Mouse (Mus musculus): Measurements from ENCODE around the gene 1600015I10Rik. TPM values are rescaled to one million over a fixed set of nuclear protein-coding genes. Genes with fewer than 3 reads are reported as not detected.

The 1600015I10Rik gene
- polyA plus RNA-seq, 1 experiment from 2014 or later, result not detected

DNA sequence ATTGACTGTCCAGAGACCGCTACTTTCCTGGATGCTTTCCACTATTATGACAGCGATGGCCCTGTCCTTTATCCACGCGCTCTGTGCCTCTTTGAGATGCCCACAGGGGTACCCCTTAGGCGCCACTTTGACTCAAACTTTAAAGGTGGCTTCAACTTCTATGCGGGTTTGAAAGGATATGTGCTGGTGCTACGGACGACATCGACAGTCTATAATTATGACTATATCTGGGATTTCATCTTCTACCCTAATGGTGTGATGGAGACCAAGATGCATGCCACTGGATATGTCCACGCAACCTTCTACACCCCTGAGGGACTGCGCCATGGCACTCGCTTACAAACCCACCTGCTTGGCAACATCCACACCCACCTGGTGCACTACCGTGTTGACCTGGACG lies 23.3 kb upstream of the 1600015I10Rik start:
- Histone ChIP-seq H3K36me3 (ENCODE audit: control insufficient read depth, insufficient read depth, low read length) (no peaks in the 10 kb centered on the region), H3K27me3 (ENCODE audit: control insufficient read depth, insufficient read depth, low read depth, low read length) (no peaks in the 10 kb centered on the region), H3K9me3 (replicated peaks; ENCODE audit: control insufficient read depth, low read length, poor library complexity, severe bottlenecking) (no peaks in the 10 kb centered on the region), H3K9ac (ENCODE audit: low read depth, low read length) (no peak overlapping the region), H3K27ac (ENCODE audit: low read length) (no peak overlapping the region), H3K4me1 (ENCODE audit: control insufficient read depth, insufficient read depth, low read length) (no peaks in the 10 kb centered on the region), H3K4me2 (ENCODE audit: low read length) (no peak overlapping the region), H3K4me3 (ENCODE audit: low read depth, low read length) (no peak overlapping the region)
- no peak for ATAC-seq
- WGBS, result 95% methylated on average over 14 of the region's 14 CpGs

DNA sequence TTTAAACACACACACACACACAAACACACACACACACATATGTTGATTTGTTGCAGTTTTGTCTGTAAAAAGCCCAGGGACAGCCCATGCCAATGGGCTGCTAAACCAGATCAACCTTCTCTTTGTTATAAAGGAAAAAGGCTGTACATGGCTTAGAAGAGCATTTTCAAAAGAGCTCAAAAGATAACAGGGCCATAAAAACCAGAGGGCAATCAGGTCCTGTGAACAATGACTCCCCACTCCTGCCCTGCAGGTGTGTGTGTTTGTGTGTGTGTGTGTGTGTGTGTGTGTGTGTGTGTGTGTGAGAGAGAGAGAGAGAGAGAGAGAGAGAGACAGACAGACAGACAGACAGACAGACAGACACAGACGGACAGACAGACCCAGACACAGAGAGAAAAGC lies 20.5 kb upstream of the 1600015I10Rik start:
- Histone ChIP-seq H3K9ac (ENCODE audit: low read depth, low read length) (no peak overlapping the region), H3K9me3 (replicated peaks; ENCODE audit: control insufficient read depth, low read length, poor library complexity, severe bottlenecking) (no peaks in the 10 kb centered on the region), H3K27me3 (ENCODE audit: control insufficient read depth, insufficient read depth, low read depth, low read length) (no peaks in the 10 kb centered on the region), H3K27ac (ENCODE audit: low read length) (no peak overlapping the region), H3K36me3 (ENCODE audit: control insufficient read depth, insufficient read depth, low read length) (no peaks in the 10 kb centered on the region), H3K4me2 (ENCODE audit: low read length) (no peak overlapping the region), H3K4me3 (ENCODE audit: low read depth, low read length) (no peak overlapping the region), H3K4me1 (ENCODE audit: control insufficient read depth, insufficient read depth, low read length) (no peaks in the 10 kb centered on the region)
- 86% methylated on average over 1 of the region's 1 CpGs for WGBS
- ATAC-seq, result no peak

DNA sequence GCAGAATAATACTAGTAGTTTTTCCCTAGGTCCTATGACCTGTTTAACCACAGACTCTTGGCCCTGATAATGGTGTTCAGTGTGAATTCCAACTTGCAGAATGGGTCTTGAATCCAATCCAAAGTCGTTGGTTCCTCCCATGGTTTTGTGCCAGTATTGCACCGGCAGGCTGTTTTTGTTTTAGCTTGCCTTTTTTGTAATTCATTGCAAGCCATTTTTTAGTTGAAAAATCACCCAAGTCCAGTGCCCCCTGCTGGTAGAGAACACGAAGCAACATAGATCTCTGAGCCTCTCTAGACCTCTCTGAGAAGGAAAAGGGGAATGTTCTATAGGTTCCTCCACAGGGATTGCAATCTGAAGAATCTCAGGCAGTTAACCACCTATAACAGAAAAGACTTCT lies 17.7 kb upstream of the 1600015I10Rik start:
- WGBS, result 38% methylated on average over 3 of the region's 3 CpGs
- no peaks in the 10 kb centered on the region for H3K36me3 ChIP-seq (ENCODE audit: control insufficient read depth, insufficient read depth, low read length)
- H3K27ac ChIP-seq (ENCODE audit: low read length), result no peak overlapping the region
- no peaks in the 10 kb centered on the region for H3K27me3 ChIP-seq (ENCODE audit: control insufficient read depth, insufficient read depth, low read depth, low read length)
- no peak overlapping the region for H3K4me3 ChIP-seq (ENCODE audit: low read depth, low read length)
- no peaks in the 10 kb centered on the region for H3K4me1 ChIP-seq (ENCODE audit: control insufficient read depth, insufficient read depth, low read length)
- no peak overlapping the region for H3K9ac ChIP-seq (ENCODE audit: low read depth, low read length)
- H3K9me3 ChIP-seq (replicated peaks; ENCODE audit: control insufficient read depth, low read length, poor library complexity, severe bottlenecking), result no peaks in the 10 kb centered on the region
- ATAC-seq, result no peak
- H3K4me2 ChIP-seq (ENCODE audit: low read length), result no peak overlapping the region

DNA sequence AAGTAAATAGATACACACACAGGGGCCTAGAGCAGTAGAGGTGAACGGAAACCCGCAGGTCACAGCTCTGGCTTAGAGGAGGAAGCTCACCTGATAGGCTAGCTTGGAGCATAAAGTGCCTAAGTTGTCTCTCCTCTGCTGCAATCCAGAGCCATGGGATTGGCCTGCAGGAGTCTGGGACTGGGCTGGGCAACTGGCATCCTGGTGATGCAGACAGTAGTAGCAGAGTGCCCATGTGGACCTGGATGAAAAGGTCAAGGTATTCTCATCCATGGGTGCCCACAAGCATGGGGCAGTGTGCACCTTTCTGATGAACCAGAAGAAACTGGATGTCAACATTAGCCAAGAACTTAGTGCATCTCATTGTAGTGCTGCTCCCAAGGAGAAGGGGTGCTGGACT lies 16.1 kb upstream of the 1600015I10Rik start:
- ATAC-seq, result no peak

DNA sequence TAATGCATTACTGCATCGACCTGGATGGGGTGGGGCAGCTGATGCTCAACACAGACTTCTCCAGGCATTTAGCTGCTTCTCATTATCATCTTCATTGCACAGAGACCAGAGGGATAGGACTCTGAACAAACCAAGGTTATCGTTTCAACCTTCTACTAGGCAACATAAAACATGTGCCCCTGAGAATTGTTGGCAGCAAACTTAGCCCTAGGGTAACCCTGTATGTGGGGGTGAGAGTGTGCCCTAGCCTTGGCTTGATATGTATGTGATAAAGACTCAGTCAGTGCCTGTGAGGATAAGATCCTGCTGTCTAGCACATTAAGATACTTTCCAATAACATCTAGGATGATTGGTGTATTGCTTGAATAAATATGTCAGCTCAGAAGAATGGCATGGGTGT lies 19.9 kb downstream of the 1600015I10Rik start:
- 69% methylated on average over 2 of the region's 2 CpGs for WGBS
- no peaks in the 10 kb centered on the region for H3K27me3 ChIP-seq (ENCODE audit: control insufficient read depth, insufficient read depth, low read depth, low read length)
- H3K9ac ChIP-seq (ENCODE audit: low read depth, low read length), result no peak overlapping the region
- no peaks in the 10 kb centered on the region for H3K36me3 ChIP-seq (ENCODE audit: control insufficient read depth, insufficient read depth, low read length)
- H3K4me3 ChIP-seq (ENCODE audit: low read depth, low read length), result no peak overlapping the region
- no peak overlapping the region for H3K27ac ChIP-seq (ENCODE audit: low read length)
- ATAC-seq, result no peak
- H3K4me1 ChIP-seq (ENCODE audit: control insufficient read depth, insufficient read depth, low read length), result no peaks in the 10 kb centered on the region
- no peaks in the 10 kb centered on the region for H3K9me3 ChIP-seq (replicated peaks; ENCODE audit: control insufficient read depth, low read length, poor library complexity, severe bottlenecking)
- no peak overlapping the region for H3K4me2 ChIP-seq (ENCODE audit: low read length)

More for the DNA sequence above, 16.1 kb upstream of the 1600015I10Rik start:
- Histone ChIP-seq H3K27me3 (ENCODE audit: control insufficient read depth, insufficient read depth, low read depth, low read length) (no peaks in the 10 kb centered on the region), H3K9ac (ENCODE audit: low read depth, low read length) (no peak overlapping the region), H3K9me3 (replicated peaks; ENCODE audit: control insufficient read depth, low read length, poor library complexity, severe bottlenecking) (no peaks in the 10 kb centered on the region), H3K4me2 (ENCODE audit: low read length) (no peak overlapping the region), H3K4me3 (ENCODE audit: low read depth, low read length) (no peak overlapping the region), H3K4me1 (ENCODE audit: control insufficient read depth, insufficient read depth, low read length) (no peaks in the 10 kb centered on the region), H3K27ac (ENCODE audit: low read length) (no peak overlapping the region), H3K36me3 (ENCODE audit: control insufficient read depth, insufficient read depth, low read length) (no peaks in the 10 kb centered on the region)
- 98% methylated on average over 2 of the region's 2 CpGs for WGBS

DNA sequence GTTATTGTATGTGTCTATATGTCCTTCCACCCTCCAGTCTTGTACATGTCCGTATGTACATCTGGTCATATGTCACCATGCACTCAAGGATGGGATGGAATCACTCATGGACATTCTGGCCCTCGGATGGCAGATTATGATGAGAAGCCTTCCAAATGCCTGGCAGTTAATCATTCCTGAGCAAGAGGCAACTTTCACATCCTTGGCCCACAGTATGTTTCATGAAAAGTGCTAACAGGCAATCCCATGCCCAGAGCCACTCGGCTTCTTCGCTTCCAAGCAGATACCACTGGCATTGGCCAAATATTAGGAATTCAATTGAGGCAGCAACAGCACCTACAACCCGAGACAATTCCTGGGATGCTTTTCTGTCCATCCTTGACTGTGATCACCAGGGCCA lies 21.0 kb downstream of the 1600015I10Rik start:
- ATAC-seq, result no peak
- H3K4me2 ChIP-seq (ENCODE audit: low read length), result no peak overlapping the region
- no peaks in the 10 kb centered on the region for H3K27me3 ChIP-seq (ENCODE audit: control insufficient read depth, insufficient read depth, low read depth, low read length)
- no peak overlapping the region for H3K4me3 ChIP-seq (ENCODE audit: low read depth, low read length)
- no peaks in the 10 kb centered on the region for H3K4me1 ChIP-seq (ENCODE audit: control insufficient read depth, insufficient read depth, low read length)
- 87% methylated on average over 5 of the region's 5 CpGs for WGBS
- no peaks in the 10 kb centered on the region for H3K36me3 ChIP-seq (ENCODE audit: control insufficient read depth, insufficient read depth, low read length)
- no peak overlapping the region for H3K27ac ChIP-seq (ENCODE audit: low read length)
- H3K9me3 ChIP-seq (replicated peaks; ENCODE audit: control insufficient read depth, low read length, poor library complexity, severe bottlenecking), result no peaks in the 10 kb centered on the region
- no peak overlapping the region for H3K9ac ChIP-seq (ENCODE audit: low read depth, low read length)

DNA sequence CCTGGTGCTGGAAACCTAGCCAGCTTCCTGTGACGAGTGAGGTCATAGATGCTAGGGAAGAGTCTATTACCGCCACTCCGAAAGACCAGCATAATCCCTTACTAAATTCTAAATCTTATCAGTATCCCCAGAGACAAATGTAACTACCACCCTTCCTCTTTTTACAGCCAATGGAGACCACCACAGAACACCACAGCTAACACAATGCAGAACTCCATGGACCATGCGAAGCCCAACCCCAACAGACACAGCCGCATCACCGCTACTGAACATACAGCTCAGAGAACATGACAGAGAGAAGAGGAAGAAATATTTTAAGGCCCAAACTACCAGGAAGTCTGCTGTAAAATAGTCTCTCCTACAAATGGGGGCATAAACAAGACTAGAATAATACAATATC lies 21.9 kb downstream of the 1600015I10Rik start:
- no peaks in the 10 kb centered on the region for H3K27me3 ChIP-seq (ENCODE audit: control insufficient read depth, insufficient read depth, low read depth, low read length)
- H3K9ac ChIP-seq (ENCODE audit: low read depth, low read length), result no peak overlapping the region
- 93% methylated on average over 6 of the region's 6 CpGs for WGBS

DNA sequence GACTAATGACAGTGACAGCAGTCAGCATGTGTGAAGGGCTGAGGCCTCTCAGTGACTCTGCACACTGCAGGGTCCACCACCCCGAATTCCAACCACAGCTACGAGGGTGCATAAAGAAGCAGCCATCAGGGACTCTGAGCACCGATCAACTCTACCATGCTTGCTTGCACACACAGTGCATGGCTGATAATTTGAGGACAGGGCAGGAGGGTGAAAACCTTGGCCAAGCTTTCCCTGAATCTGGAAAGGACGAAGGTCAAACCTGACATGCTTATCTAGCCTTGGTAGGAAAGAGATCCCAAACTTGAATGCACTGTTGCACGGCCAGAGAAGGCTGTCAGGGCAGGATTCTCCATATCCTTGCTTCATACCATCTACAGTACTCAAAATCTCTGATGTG lies 23.5 kb downstream of the 1600015I10Rik start:
- Histone ChIP-seq H3K9ac (ENCODE audit: low read depth, low read length) (no peak overlapping the region), H3K27me3 (ENCODE audit: control insufficient read depth, insufficient read depth, low read depth, low read length) (no peaks in the 10 kb centered on the region), H3K36me3 (ENCODE audit: control insufficient read depth, insufficient read depth, low read length) (no peaks in the 10 kb centered on the region), H3K4me1 (ENCODE audit: control insufficient read depth, insufficient read depth, low read length) (no peaks in the 10 kb centered on the region), H3K9me3 (replicated peaks; ENCODE audit: control insufficient read depth, low read length, poor library complexity, severe bottlenecking) (no peaks in the 10 kb centered on the region), H3K4me2 (ENCODE audit: low read length) (no peak overlapping the region), H3K4me3 (ENCODE audit: low read depth, low read length) (no peak overlapping the region), H3K27ac (ENCODE audit: low read length) (no peak overlapping the region)
- ATAC-seq, result no peak
- WGBS, result 89% methylated on average over 5 of the region's 5 CpGs

More for the DNA sequence above, 21.9 kb downstream of the 1600015I10Rik start:
- H3K4me3 ChIP-seq (ENCODE audit: low read depth, low read length), result no peak overlapping the region
- H3K4me1 ChIP-seq (ENCODE audit: control insufficient read depth, insufficient read depth, low read length), result no peaks in the 10 kb centered on the region
- ATAC-seq, result no peak
- H3K9me3 ChIP-seq (replicated peaks; ENCODE audit: control insufficient read depth, low read length, poor library complexity, severe bottlenecking), result no peaks in the 10 kb centered on the region
- H3K4me2 ChIP-seq (ENCODE audit: low read length), result no peak overlapping the region
- H3K27ac ChIP-seq (ENCODE audit: low read length), result no peak overlapping the region
- H3K36me3 ChIP-seq (ENCODE audit: control insufficient read depth, insufficient read depth, low read length), result no peaks in the 10 kb centered on the region

DNA sequence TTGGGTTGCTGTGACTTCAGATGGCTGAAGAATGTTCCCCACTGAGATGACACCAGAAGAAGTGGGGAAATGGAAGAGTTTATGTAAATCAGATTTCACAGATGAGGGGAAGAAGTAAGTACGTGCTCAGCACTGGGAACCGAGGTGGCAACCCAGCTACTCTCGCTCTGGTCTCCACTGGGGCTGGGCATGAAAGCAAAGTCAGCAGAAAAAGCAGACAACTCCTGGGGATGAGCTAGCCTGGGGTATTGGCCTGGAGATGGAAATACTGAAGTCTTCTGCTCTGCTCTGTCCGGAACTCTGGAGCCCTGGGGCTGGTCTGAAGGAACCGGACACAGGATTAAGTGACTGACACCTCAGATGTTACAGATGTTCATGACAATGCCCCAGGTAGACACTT lies 24.5 kb downstream of the 1600015I10Rik start:
- H3K9ac ChIP-seq (ENCODE audit: low read depth, low read length), result no peak overlapping the region
- H3K27me3 ChIP-seq (ENCODE audit: control insufficient read depth, insufficient read depth, low read depth, low read length), result no peaks in the 10 kb centered on the region
- H3K9me3 ChIP-seq (replicated peaks; ENCODE audit: control insufficient read depth, low read length, poor library complexity, severe bottlenecking), result no peaks in the 10 kb centered on the region
- ATAC-seq, result no peak
- no peak overlapping the region for H3K4me3 ChIP-seq (ENCODE audit: low read depth, low read length)
- no peak overlapping the region for H3K4me2 ChIP-seq (ENCODE audit: low read length)
- H3K36me3 ChIP-seq (ENCODE audit: control insufficient read depth, insufficient read depth, low read length), result no peaks in the 10 kb centered on the region
- WGBS, result 76% methylated on average over 5 of the region's 5 CpGs
- H3K27ac ChIP-seq (ENCODE audit: low read length), result no peak overlapping the region
- no peaks in the 10 kb centered on the region for H3K4me1 ChIP-seq (ENCODE audit: control insufficient read depth, insufficient read depth, low read length)

DNA sequence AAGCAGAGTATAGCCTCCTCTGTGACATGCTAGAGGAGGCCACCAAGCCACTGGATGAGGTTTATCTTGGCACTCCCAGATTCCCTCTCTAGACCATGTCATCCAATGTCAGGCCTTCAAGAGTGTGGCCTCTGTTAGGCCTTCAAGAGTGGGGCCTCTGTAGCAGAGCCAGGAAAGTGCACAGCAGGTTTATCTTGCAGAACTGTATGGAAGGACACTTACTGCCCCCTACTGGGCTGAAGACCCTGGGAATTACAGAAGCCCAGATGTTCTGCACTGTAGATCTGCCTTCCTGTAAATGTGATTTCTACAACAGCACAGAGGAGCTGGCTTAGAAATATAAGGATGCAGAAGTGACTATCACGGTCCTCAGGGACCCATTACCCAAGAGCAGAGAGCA lies 25.3 kb downstream of the 1600015I10Rik start:
- Histone ChIP-seq H3K27ac (ENCODE audit: low read length) (no peak overlapping the region), H3K4me1 (ENCODE audit: control insufficient read depth, insufficient read depth, low read length) (no peaks in the 10 kb centered on the region), H3K4me3 (ENCODE audit: low read depth, low read length) (no peak overlapping the region), H3K9me3 (replicated peaks; ENCODE audit: control insufficient read depth, low read length, poor library complexity, severe bottlenecking) (no peaks in the 10 kb centered on the region), H3K36me3 (ENCODE audit: control insufficient read depth, insufficient read depth, low read length) (no peaks in the 10 kb centered on the region), H3K4me2 (ENCODE audit: low read length) (no peak overlapping the region), H3K9ac (ENCODE audit: low read depth, low read length) (no peak overlapping the region), H3K27me3 (ENCODE audit: control insufficient read depth, insufficient read depth, low read depth, low read length) (no peaks in the 10 kb centered on the region)
- ATAC-seq, result no peak
- 60% methylated on average over 1 of the region's 1 CpGs for WGBS
